Mouse (Mus musculus) neural tube, embryonic 12.5 days (tissue): ENCODE measurements at regions not wholly inside any gene's neighbourhood (a gene's known extent, or its start where the extent isn't known, plus 50 kb on each side); places are given as distances from the start of the nearest gene placed in this dataset.

ENCODE experiments used
- ATAC-seq: fragments of 200-750 bp; cut with Nextera tagmentation; 2 replicates; pipeline ENCODE4 v1.8.0; 2017; ENCODE audit warnings: low read depth, mild to moderate bottlenecking, moderate TSS enrichment, moderate library complexity; ENCODE audit not compliant: low FRiP score
- H3K27ac ChIP-seq: fragments of 300-500 bp; sonication (generic); 2 replicates; pipeline ENCODE4 v1.5.1; 2016
- H3K27me3 ChIP-seq: fragments of 300-500 bp; sonication (generic); replicated peaks from 2 replicates; pipeline ENCODE4 v1.6.1; 2016; ENCODE audit warnings: mild to moderate bottlenecking
- H3K36me3 ChIP-seq: fragments of 300-500 bp; sonication (generic); 2 replicates; pipeline ENCODE4 v1.6.1; 2016; ENCODE audit warnings: mild to moderate bottlenecking
- H3K4me1 ChIP-seq: fragments of 300-500 bp; sonication (generic); 2 replicates; pipeline ENCODE4 v1.6.1; 2016
- H3K4me2 ChIP-seq: fragments of 300-500 bp; sonication (generic); replicated peaks from 2 replicates; pipeline ENCODE4 v1.6.1; 2016; ENCODE audit warnings: mild to moderate bottlenecking
- H3K4me3 ChIP-seq: fragments of 300-500 bp; sonication (generic); 2 replicates; pipeline ENCODE4 v1.5.1; 2016
- H3K9ac ChIP-seq: fragments of 300-500 bp; sonication (generic); 2 replicates; pipeline ENCODE4 v1.6.1; 2016; ENCODE audit warnings: mild to moderate bottlenecking
- H3K9me3 ChIP-seq: fragments of 300-500 bp; sonication (generic); 2 replicates; pipeline ENCODE4 v1.6.1; 2016; ENCODE audit warnings: mild to moderate bottlenecking
- WGBS: fragments of 180-500 bp; shearing (Covaris S2); methylation state at CpG from one replicate; pipeline ENCODE4 v1.1.7; 2016; 5-methylcytosine and 5-hydroxymethylcytosine counted together

DNA sequence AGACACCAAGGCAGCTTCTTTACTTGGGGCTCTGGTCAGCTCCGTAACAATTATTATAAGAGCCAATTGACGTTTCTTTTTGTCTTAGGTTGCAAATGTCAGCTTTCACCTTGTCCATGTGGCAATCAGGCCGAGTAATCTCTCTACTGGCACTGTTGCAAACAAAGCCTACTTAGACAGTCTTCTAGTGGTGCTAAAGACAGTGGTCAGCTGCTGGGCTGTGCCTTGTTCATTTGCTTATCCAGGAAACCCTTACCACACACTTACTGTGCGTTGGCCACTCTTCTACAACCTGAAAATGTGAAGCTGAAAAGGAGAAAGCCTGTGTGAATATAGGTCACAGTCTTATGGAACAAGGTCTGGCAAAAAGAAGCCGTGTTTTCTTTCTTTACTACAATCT, 181.6 kb upstream of the Rasgrp1 start:
- Histone ChIP-seq H3K27me3 (no peaks in the 10 kb centered on the region), H3K9ac (no peak overlapping the region), H3K4me3 (no peak overlapping the region), H3K27ac (no peak overlapping the region), H3K4me1 (no peaks in the 10 kb centered on the region), H3K9me3 (no peaks in the 10 kb centered on the region), H3K36me3 (no peaks in the 10 kb centered on the region), H3K4me2 (no peak overlapping the region)
- ATAC-seq, result no peak
- WGBS, result 85% methylated on average over 5 of the region's 5 CpGs

GRCm38 (mm10) chr2:117538865-117539264, 196.1 kb upstream of the Rasgrp1 start:
- no peaks in the 10 kb centered on the region for H3K9me3 ChIP-seq
- H3K36me3 ChIP-seq, result no peaks in the 10 kb centered on the region
- no peak for ATAC-seq
- no peak overlapping the region for H3K9ac ChIP-seq
- H3K4me1 ChIP-seq, result no peaks in the 10 kb centered on the region
- H3K27ac ChIP-seq, result no peak overlapping the region
- no peaks in the 10 kb centered on the region for H3K27me3 ChIP-seq
- H3K4me2 ChIP-seq, result no peak overlapping the region
- 70% methylated on average over 5 of the region's 5 CpGs for WGBS
- no peak overlapping the region for H3K4me3 ChIP-seq

DNA sequence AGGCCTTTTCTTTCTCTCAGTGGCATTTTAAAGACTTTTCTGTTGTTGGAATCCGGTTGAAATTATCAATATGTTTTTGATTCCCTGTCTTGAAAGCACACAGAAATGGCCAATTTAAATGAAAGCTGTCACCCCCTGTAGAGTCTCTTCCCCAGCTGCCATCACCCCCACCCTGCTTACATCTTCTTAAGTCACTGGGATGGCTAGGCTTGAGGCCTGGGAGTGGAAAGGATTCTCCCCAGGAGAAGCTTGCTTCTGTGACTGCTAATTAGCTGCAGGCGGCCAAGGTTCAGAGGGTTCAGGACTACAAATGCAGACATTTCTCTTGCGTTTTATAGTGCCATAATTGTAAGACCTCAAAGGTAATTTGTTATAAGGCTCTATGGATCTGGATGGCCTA, 196.5 kb upstream of the Rasgrp1 start:
- 56% methylated on average over 3 of the region's 3 CpGs for WGBS

DNA sequence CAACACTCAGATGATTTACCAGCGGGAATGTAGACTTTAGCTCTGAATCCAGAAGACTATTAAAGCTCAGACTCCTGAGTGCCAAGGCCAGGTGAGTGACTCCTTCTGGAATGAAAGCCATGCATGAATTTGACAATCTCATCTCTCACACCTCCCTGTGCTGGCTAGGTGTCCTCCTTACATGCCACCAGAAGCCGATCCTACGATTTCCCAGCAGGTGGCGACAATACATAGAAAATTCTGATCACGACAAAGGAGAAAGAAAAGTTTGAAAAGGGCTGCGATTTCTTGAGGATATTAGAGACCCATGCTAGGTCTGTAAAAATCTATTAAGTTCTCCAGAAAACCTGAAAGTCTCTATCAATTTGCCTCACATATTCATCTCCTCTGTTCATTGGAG, 198.7 kb upstream of the Rasgrp1 start:
- 0 out of 2 replicates have a peak, but pooled peaks have one; percentile 48 for ATAC-seq
- Histone ChIP-seq H3K27ac (no peak overlapping the region), H3K36me3 (no peaks in the 10 kb centered on the region), H3K27me3 (no peaks in the 10 kb centered on the region), H3K4me1 (no peaks in the 10 kb centered on the region), H3K9ac (no peak overlapping the region), H3K4me2 (no peak overlapping the region), H3K4me3 (no peak overlapping the region), H3K9me3 (no peaks in the 10 kb centered on the region)
- WGBS, result 23% methylated on average over 6 of the region's 6 CpGs

More for the DNA sequence above, 196.5 kb upstream of the Rasgrp1 start:
- Histone ChIP-seq H3K4me3 (no peak overlapping the region), H3K9ac (no peak overlapping the region), H3K27me3 (no peaks in the 10 kb centered on the region), H3K27ac (no peak overlapping the region), H3K36me3 (no peaks in the 10 kb centered on the region), H3K4me1 (no peaks in the 10 kb centered on the region), H3K4me2 (no peak overlapping the region), H3K9me3 (no peaks in the 10 kb centered on the region)
- ATAC-seq, result no peak

- 83% methylated on average over 4 of the region's 4 CpGs for WGBS
- H3K9me3 ChIP-seq, result no peaks in the 10 kb centered on the region
- H3K9ac ChIP-seq, result no peak overlapping the region
- no peak overlapping the region for H3K4me2 ChIP-seq
- no peaks in the 10 kb centered on the region for H3K4me1 ChIP-seq
- no peaks in the 10 kb centered on the region for H3K27me3 ChIP-seq
- no peaks in the 10 kb centered on the region for H3K36me3 ChIP-seq
- H3K4me3 ChIP-seq, result no peak overlapping the region
- H3K27ac ChIP-seq, result no peak overlapping the region
- ATAC-seq, result no peak
Observed at GRCm38 (mm10) chr2:117542298-117542697, 199.5 kb upstream of the Rasgrp1 start.

- Histone ChIP-seq H3K9me3 (no peaks in the 10 kb centered on the region), H3K4me1 (no peaks in the 10 kb centered on the region), H3K36me3 (no peaks in the 10 kb centered on the region), H3K27ac (no peak overlapping the region), H3K9ac (no peak overlapping the region), H3K4me2 (no peak overlapping the region), H3K4me3 (no peak overlapping the region), H3K27me3 (no peaks in the 10 kb centered on the region)
- peak; percentile 50; the same call in 1 of the 2 replicates for ATAC-seq
- WGBS, result 38% methylated on average over 7 of the region's 7 CpGs
Observed at GRCm38 (mm10) chr2:117543301-117543782, 200.5 kb upstream of the Rasgrp1 start.

DNA sequence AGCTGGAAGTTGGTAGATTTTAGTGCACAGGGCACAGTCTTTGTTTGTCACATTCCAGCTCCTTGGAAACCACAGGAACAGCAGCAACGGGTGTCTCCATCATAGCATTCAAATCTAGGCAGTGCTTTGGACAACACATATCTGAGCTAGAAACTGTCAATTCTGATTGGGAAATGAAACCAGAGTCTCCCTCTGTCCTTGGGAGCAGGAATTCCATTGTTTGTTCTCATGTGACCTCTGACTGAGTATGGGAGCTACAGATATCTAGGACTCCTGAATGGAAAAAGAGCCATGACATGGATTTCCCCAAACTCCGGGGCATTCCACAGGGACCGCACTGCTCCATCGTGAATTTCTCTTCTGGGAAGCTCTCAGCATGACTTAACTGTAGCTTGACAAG, 205.5 kb upstream of the Rasgrp1 start:
- H3K4me3 ChIP-seq, result no peak overlapping the region
- no peak overlapping the region for H3K27ac ChIP-seq
- H3K36me3 ChIP-seq, result no peaks in the 10 kb centered on the region
- 80% methylated on average over 4 of the region's 4 CpGs for WGBS
- H3K9me3 ChIP-seq, result no peaks in the 10 kb centered on the region
- H3K4me2 ChIP-seq, result no peak overlapping the region
- no peak overlapping the region for H3K9ac ChIP-seq
- H3K4me1 ChIP-seq, result no peaks in the 10 kb centered on the region
- no peak for ATAC-seq
- no peaks in the 10 kb centered on the region for H3K27me3 ChIP-seq

GRCm38 (mm10) chr2:117556301-117556700, 213.5 kb upstream of the Rasgrp1 start:
- ATAC-seq, result 0 out of 2 replicates have a peak, but pooled peaks have one; percentile 50
- no peaks in the 10 kb centered on the region for H3K4me1 ChIP-seq
- H3K27ac ChIP-seq, result no peak overlapping the region
- no peaks in the 10 kb centered on the region for H3K36me3 ChIP-seq
- 33% methylated on average over 2 of the region's 2 CpGs for WGBS
- H3K27me3 ChIP-seq, result no peaks in the 10 kb centered on the region
- H3K9ac ChIP-seq, result no peak overlapping the region
- no peak overlapping the region for H3K4me3 ChIP-seq
- no peaks in the 10 kb centered on the region for H3K9me3 ChIP-seq
- H3K4me2 ChIP-seq, result no peak overlapping the region

DNA sequence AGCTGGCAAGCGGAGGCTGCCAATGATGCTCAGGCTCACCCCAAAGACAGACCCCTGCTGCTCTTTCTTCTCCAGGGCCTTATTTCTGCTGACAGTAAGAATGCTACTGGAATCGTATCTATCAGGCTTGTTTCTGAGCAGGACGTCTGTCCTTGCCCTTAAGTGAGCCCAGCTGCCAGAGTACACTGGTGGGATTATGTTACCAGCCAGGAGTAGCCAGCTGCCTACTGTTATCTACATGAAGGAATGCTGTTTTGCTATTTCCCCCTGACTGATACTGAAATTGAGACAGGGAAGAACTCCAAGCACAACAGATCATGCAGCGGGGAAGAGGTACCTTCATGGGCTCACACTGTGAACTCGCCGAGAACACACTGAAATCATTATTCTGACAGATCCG, 228.2 kb upstream of the Rasgrp1 start:
- 80% methylated on average over 7 of the region's 7 CpGs for WGBS

DNA sequence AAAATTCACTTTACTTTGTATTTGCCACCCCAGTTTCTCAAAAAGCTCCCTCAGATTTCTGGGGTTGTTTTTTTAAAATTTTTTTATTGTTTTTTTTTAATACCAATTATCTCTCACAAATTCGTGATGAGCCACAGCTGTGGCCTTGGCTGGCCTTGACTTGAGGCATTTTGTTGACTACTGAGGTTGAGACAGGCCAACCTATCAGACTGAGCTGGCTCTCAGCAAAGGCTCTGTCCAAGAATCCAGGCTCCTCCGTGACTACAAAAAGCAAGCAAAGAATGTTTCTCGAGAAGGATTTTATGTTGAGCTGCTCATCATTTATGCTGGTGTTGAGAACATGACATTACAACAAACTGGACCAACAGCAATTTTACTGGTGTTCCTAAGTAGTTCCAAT, 244.6 kb upstream of the Rasgrp1 start:
- Histone ChIP-seq H3K4me1 (no peaks in the 10 kb centered on the region), H3K36me3 (no peaks in the 10 kb centered on the region), H3K4me3 (no peak overlapping the region), H3K9me3 (no peaks in the 10 kb centered on the region), H3K27ac (no peak overlapping the region), H3K4me2 (no peak overlapping the region), H3K27me3 (no peaks in the 10 kb centered on the region), H3K9ac (no peak overlapping the region)
- ATAC-seq, result no peak
- WGBS, result 81% methylated on average over 3 of the region's 3 CpGs

More for the DNA sequence above, 228.2 kb upstream of the Rasgrp1 start:
- no peaks in the 10 kb centered on the region for H3K27me3 ChIP-seq
- H3K9ac ChIP-seq, result no peak overlapping the region
- no peak overlapping the region for H3K27ac ChIP-seq
- no peaks in the 10 kb centered on the region for H3K9me3 ChIP-seq
- H3K4me3 ChIP-seq, result no peak overlapping the region
- no peaks in the 10 kb centered on the region for H3K4me1 ChIP-seq
- no peak overlapping the region for H3K4me2 ChIP-seq
- no peaks in the 10 kb centered on the region for H3K36me3 ChIP-seq
- no peak for ATAC-seq

- no peak for ATAC-seq
- H3K9ac ChIP-seq, result no peak overlapping the region
- no peak overlapping the region for H3K4me3 ChIP-seq
- H3K9me3 ChIP-seq, result no peaks in the 10 kb centered on the region
- no peaks in the 10 kb centered on the region for H3K36me3 ChIP-seq
- H3K4me2 ChIP-seq, result no peak overlapping the region
- H3K27me3 ChIP-seq, result no peaks in the 10 kb centered on the region
- no peak overlapping the region for H3K27ac ChIP-seq
- WGBS, result 53% methylated on average over 2 of the region's 2 CpGs
- no peaks in the 10 kb centered on the region for H3K4me1 ChIP-seq
Observed at GRCm38 (mm10) chr2:117595028-117595427, 252.2 kb upstream of the Rasgrp1 start.

GRCm38 (mm10) chr2:117597573-117597972, 254.8 kb upstream of the Rasgrp1 start:
- no peak overlapping the region for H3K27ac ChIP-seq
- no peaks in the 10 kb centered on the region for H3K9me3 ChIP-seq
- no peaks in the 10 kb centered on the region for H3K4me1 ChIP-seq
- H3K9ac ChIP-seq, result no peak overlapping the region
- H3K4me2 ChIP-seq, result no peak overlapping the region
- no peak overlapping the region for H3K4me3 ChIP-seq
- no peaks in the 10 kb centered on the region for H3K36me3 ChIP-seq
- no peaks in the 10 kb centered on the region for H3K27me3 ChIP-seq
- ATAC-seq, result no peak

- Histone ChIP-seq H3K4me1 (peaks cover 4% of the 10 kb centered on the region), H3K27ac (no peak overlapping the region), H3K9me3 (no peaks in the 10 kb centered on the region), H3K36me3 (no peaks in the 10 kb centered on the region), H3K4me3 (no peak overlapping the region), H3K27me3 (no peaks in the 10 kb centered on the region), H3K9ac (no peak overlapping the region), H3K4me2 (no peak overlapping the region)
- ATAC-seq, result 0 out of 2 replicates have a peak, but pooled peaks have one; percentile 48
- 38% methylated on average over 1 of the region's 1 CpGs for WGBS
Observed at GRCm38 (mm10) chr2:117614772-117615171, 272.0 kb upstream of the Rasgrp1 start.
